Mouse (Mus musculus): ENCODE data around the gene Gm14296. TPM values are rescaled to one million over a fixed set of nuclear protein-coding genes. Genes with fewer than 3 reads are reported as not detected.
"Not testable (repeated sequence)": the region's sequence is repeated elsewhere in the genome, so short reads cannot be mapped to it uniquely, and the experiment has no call there.

Gene Gm14296
- polyA plus RNA-seq (2012; rRNA removed) (0.57 and 1.9 TPM in 2 replicates), polyA plus RNA-seq (2014; fragmentation: Nextera tagmentation; extraction: Ambion mirVana) (2.1 and 3.1 TPM in 2 replicates)

- not testable (repeated sequence) for DNase-seq (ENCODE audit: low read depth in 3 of 3, low spot score in 3 of 3); H3K4me2 ChIP-seq (ENCODE audit: low read depth); H3K27me3 ChIP-seq (ENCODE audit: control insufficient read depth, insufficient read depth, low read length); H3K36me3 ChIP-seq (replicated peaks; ENCODE audit: control insufficient read depth, insufficient read depth, low read depth); H3K27ac ChIP-seq; ATAC-seq (ENCODE audit: insufficient read depth); H3K9me3 ChIP-seq (ENCODE audit: control insufficient read depth, low read length); H3K4me1 ChIP-seq (replicated peaks; ENCODE audit: control insufficient read depth in 2 of 2, insufficient read depth in 2 of 2, low read length in 1 of 2); H3K4me3 ChIP-seq (ENCODE audit: insufficient read depth in 1 of 2, low read depth in 2 of 2, low read length in 2 of 2); H3K9ac ChIP-seq (replicated peaks)
- no CpG with 5 or more reads among the region's 2 CpGs for WGBS (ENCODE audit: insufficient replicate concordance)
Observed at GRCm38 (mm10) chr2:176927709-176928108, at the start of gene Gm14296. Gene Gm14296, minus strand, starts transcription at chr2:176927809.

- WGBS (ENCODE audit: insufficient replicate concordance), result no CpG with 5 or more reads among the region's 1 CpGs
- not testable (repeated sequence) for ATAC-seq (ENCODE audit: insufficient read depth); H3K27ac ChIP-seq; H3K9ac ChIP-seq (replicated peaks); H3K4me3 ChIP-seq (ENCODE audit: insufficient read depth in 1 of 2, low read depth in 2 of 2, low read length in 2 of 2); H3K27me3 ChIP-seq (ENCODE audit: control insufficient read depth, insufficient read depth, low read length); H3K4me2 ChIP-seq (ENCODE audit: low read depth); H3K36me3 ChIP-seq (replicated peaks; ENCODE audit: control insufficient read depth, insufficient read depth, low read depth); DNase-seq (ENCODE audit: low read depth in 3 of 3, low spot score in 3 of 3); H3K9me3 ChIP-seq (ENCODE audit: control insufficient read depth, low read length); H3K4me1 ChIP-seq (replicated peaks; ENCODE audit: control insufficient read depth in 2 of 2, insufficient read depth in 2 of 2, low read length in 1 of 2)
Observed at GRCm38 (mm10) chr2:176905464-176905863, 22.1 kb downstream of the Gm14296 start.

Other genes with a start within 250 kb of the Gm14296 start
- 1.5 and 3.1 TPM in 2 replicates for gene Gm14305, start 219.5 kb downstream of the Gm14296 start, polyA plus RNA-seq (2012; rRNA removed)
- gene Gm14305, start 219.5 kb downstream of the Gm14296 start, polyA plus RNA-seq (2014; fragmentation: Nextera tagmentation; extraction: Ambion mirVana), result 6.3 and 6.4 TPM in 2 replicates
- gene Gm14295, start 129.2 kb downstream of the Gm14296 start, polyA plus RNA-seq (2012; rRNA removed), result 1.1 and 2.4 TPM in 2 replicates
- gene Gm14295, start 129.2 kb downstream of the Gm14296 start, polyA plus RNA-seq (2014; fragmentation: Nextera tagmentation; extraction: Ambion mirVana), result 2.7 and 3.9 TPM in 2 replicates
- gene Gm14408, start 96.7 kb downstream of the Gm14296 start, polyA plus RNA-seq (2012; rRNA removed), result not detected in 2 replicates
- not detected in 2 replicates for gene Gm14408, start 96.7 kb downstream of the Gm14296 start, polyA plus RNA-seq (2014; fragmentation: Nextera tagmentation; extraction: Ambion mirVana)
- 0.47 and 0.77 TPM in 2 replicates for gene Gm14419, start 73.1 kb upstream of the Gm14296 start, polyA plus RNA-seq (2012; rRNA removed)
- 1.6 and 3.2 TPM in 2 replicates for gene Gm14419, start 73.1 kb upstream of the Gm14296 start, polyA plus RNA-seq (2014; fragmentation: Nextera tagmentation; extraction: Ambion mirVana)
- not detected in 2 replicates for gene Gm14401, start 146.5 kb upstream of the Gm14296 start, polyA plus RNA-seq (2012; rRNA removed)
- not detected in 2 replicates for gene Gm14401, start 146.5 kb upstream of the Gm14296 start, polyA plus RNA-seq (2014; fragmentation: Nextera tagmentation; extraction: Ambion mirVana)

Data from liver, embryonic 14.5 days (tissue).